Mouse (Mus musculus) heart, embryonic 15.5 days (tissue): ENCODE results near the gene St7. TPM values are rescaled to one million over a fixed set of nuclear protein-coding genes. Genes with fewer than 3 reads are reported as not detected.
A peak's percentile ranks its signal among the peaks of the same experiment; 100 is the strongest.

Experiments
- ATAC-seq: fragments of 200-750 bp; cut with Nextera tagmentation; replicated peaks from 2 replicates; pipeline ENCODE4 v1.8.0; 2017; ENCODE audit warnings: low read depth, moderate TSS enrichment; ENCODE audit not compliant: insufficient number of reproducible peaks, insufficient read depth, low FRiP score
- H3K27ac ChIP-seq: fragments of 300-500 bp; sonication (generic); 2 replicates; pipeline ENCODE4 v1.5.1; 2015; ENCODE audit warnings: mild to moderate bottlenecking, inconsistent platforms
- H3K27me3 ChIP-seq: fragments of 300-500 bp; sonication (generic); 2 replicates; pipeline ENCODE4 v1.6.1; 2015; ENCODE audit warnings: inconsistent platforms
- H3K36me3 ChIP-seq: fragments of 300-500 bp; sonication (generic); 2 replicates; pipeline ENCODE4 v1.6.1; 2015; ENCODE audit warnings: mild to moderate bottlenecking, inconsistent platforms
- H3K4me1 ChIP-seq: fragments of 300-500 bp; sonication (generic); replicated peaks from 2 replicates; pipeline ENCODE4 v1.6.1; 2015; ENCODE audit warnings: inconsistent platforms
- H3K4me2 ChIP-seq: fragments of 300-500 bp; sonication (generic); 2 replicates; pipeline ENCODE4 v1.6.1; 2015; ENCODE audit warnings: inconsistent platforms, mild to moderate bottlenecking, moderate library complexity
- H3K4me3 ChIP-seq: fragments of 300-500 bp; sonication (generic); 2 replicates; pipeline ENCODE4 v1.5.1; 2015; ENCODE audit warnings: mild to moderate bottlenecking, inconsistent platforms
- H3K9ac ChIP-seq: fragments of 300-500 bp; sonication (generic); 2 replicates; pipeline ENCODE4 v1.6.1; 2015; ENCODE audit warnings: mild to moderate bottlenecking, inconsistent platforms
- H3K9me3 ChIP-seq: fragments of 300-500 bp; sonication (generic); replicated peaks from 2 replicates; pipeline ENCODE4 v1.6.1; 2016; ENCODE audit warnings: inconsistent platforms
- WGBS: fragments of 180-500 bp; shearing (Covaris S2); methylation state at CpG from one replicate; pipeline ENCODE4 v1.1.7; 2015; ENCODE audit warnings: mixed read lengths; 5-methylcytosine and 5-hydroxymethylcytosine counted together
- polyA plus RNA-seq: library from polyadenylated mRNA; unstranded; fragments of >200 nt; fragmentation: Nextera tagmentation; extraction: Ambion mirVana; gene quantifications from 2 replicates; pipeline ENCODE4 v1.2.1, GENCODE M21; 2015

St7 gene
- 26.1 and 28.6 TPM in 2 replicates for polyA plus RNA-seq

- Histone ChIP-seq H3K9me3 (no peaks in the 10 kb centered on the region), H3K4me1 (peaks cover 13% of the 10 kb centered on the region), H3K4me3 (peak within 1 kb of the TSS; percentile 82), H3K27ac (peak within 1 kb of the TSS; percentile 97), H3K27me3 (no peaks in the 10 kb centered on the region), H3K9ac (peak within 1 kb of the TSS; percentile 79), H3K4me2 (peak within 1 kb of the TSS; percentile 69), H3K36me3 (0 out of 2 replicates have a peak, but pooled peaks cover 4% of the 10 kb centered on the region)
- WGBS = 75% methylated on average over 7 of the region's 7 CpGs
- no peak for ATAC-seq
Observed at GRCm38 (mm10) chr6:17692647-17693046, at the start of gene St7. Gene St7, plus strand, starts transcription at chr6:17692933.

DNA sequence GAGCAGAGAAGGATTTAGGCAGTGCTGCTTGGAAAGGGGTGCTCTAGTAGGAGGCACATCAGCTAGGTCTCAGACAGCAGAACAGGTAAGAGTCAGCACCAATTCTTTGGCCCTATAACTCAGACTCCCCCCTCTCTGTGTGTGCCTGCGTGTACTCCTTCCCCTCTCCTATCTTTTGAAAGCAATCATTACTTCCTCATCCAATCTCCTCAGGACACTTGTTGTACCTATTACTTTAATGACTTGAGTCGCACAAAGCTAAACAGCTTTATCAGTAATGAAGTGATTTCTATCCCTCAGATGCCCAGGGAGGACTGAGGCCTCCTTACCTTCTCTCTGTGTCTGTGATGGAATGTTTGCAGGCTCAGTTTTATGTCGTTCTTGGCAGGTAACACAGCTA is 46.6 kb upstream of the St7 start:
- WGBS = 27% methylated on average over 3 of the region's 3 CpGs
- H3K27me3 ChIP-seq = no peaks in the 10 kb centered on the region
- H3K9ac ChIP-seq = no peak overlapping the region
- ATAC-seq = no peak
- no peaks in the 10 kb centered on the region for H3K9me3 ChIP-seq
- no peak overlapping the region for H3K27ac ChIP-seq
- no peak overlapping the region for H3K4me2 ChIP-seq
- peaks cover 31% of the 10 kb centered on the region for H3K4me1 ChIP-seq
- H3K36me3 ChIP-seq = peaks cover 25% of the 10 kb centered on the region
- H3K4me3 ChIP-seq = no peak overlapping the region

GRCm38 (mm10) chr6:17652132-17652531 is 40.6 kb upstream of the St7 start:
- Histone ChIP-seq H3K9ac (no peak overlapping the region), H3K4me2 (no peak overlapping the region), H3K4me3 (no peak overlapping the region), H3K9me3 (no peaks in the 10 kb centered on the region), H3K36me3 (peaks cover 49% of the 10 kb centered on the region), H3K4me1 (no peaks in the 10 kb centered on the region), H3K27me3 (no peaks in the 10 kb centered on the region), H3K27ac (no peak overlapping the region)
- no peak for ATAC-seq
- 64% methylated on average over 2 of the region's 2 CpGs for WGBS

DNA sequence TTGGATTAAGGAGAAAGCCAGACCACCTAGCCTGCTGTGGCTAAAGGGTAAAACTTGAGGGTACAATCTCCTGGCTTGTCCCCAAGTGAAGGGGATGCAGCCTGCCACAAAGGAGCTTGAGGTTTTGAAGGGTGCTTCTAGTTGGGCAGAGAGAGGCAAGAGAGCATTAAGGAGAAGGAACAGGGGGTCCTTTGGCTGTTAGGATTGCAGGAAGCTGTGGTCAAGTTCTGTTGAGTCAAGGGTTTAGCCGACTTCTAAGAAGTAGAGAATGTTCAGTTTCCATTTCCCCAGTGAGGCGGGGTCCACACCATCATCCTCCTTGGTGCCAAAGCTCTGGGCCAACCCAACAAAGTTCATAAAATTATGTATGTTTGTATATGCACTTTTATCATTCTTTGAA is 37.7 kb upstream of the St7 start:
- Histone ChIP-seq H3K4me2 (no peak overlapping the region), H3K36me3 (peaks cover 35% of the 10 kb centered on the region), H3K4me1 (no peaks in the 10 kb centered on the region), H3K9ac (no peak overlapping the region), H3K27me3 (no peaks in the 10 kb centered on the region), H3K9me3 (no peaks in the 10 kb centered on the region), H3K4me3 (no peak overlapping the region), H3K27ac (no peak overlapping the region)
- 83% methylated on average over 2 of the region's 2 CpGs for WGBS
- no peak for ATAC-seq

GRCm38 (mm10) chr6:17657308-17657707 is 35.4 kb upstream of the St7 start:
- H3K27ac ChIP-seq = no peak overlapping the region
- H3K9ac ChIP-seq = no peak overlapping the region
- H3K4me3 ChIP-seq = no peak overlapping the region
- no peak for ATAC-seq
- WGBS = 83% methylated on average over 1 of the region's 1 CpGs
- no peaks in the 10 kb centered on the region for H3K27me3 ChIP-seq
- no peaks in the 10 kb centered on the region for H3K4me1 ChIP-seq
- H3K9me3 ChIP-seq = no peaks in the 10 kb centered on the region
- H3K4me2 ChIP-seq = no peak overlapping the region
- peaks cover 33% of the 10 kb centered on the region for H3K36me3 ChIP-seq

DNA sequence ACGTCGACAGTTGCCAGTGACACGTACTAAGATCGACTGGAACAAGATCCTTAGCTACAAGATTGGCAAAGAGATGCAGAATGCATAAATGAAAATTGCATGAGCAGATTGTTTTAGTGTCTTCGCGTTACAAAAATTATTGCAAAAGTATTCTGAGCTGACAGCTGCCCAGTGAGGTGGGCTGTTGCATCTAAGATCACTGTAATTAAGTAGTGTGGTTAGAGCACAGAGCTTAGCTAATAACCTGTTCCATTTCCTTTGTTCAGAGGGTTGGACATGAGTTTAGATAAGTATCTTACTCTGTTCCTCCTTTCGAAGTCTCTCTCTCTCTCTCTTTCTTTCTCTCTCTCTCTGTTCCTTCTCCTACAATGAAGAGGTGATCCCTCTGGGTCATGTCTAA is 27.4 kb upstream of the St7 start:
- Histone ChIP-seq H3K9me3 (no peaks in the 10 kb centered on the region), H3K4me2 (no peak overlapping the region), H3K9ac (no peak overlapping the region), H3K27me3 (no peaks in the 10 kb centered on the region), H3K36me3 (peaks cover 62% of the 10 kb centered on the region), H3K4me3 (no peak overlapping the region), H3K4me1 (peaks cover 3% of the 10 kb centered on the region; the same call in 1 of the 2 replicates), H3K27ac (no peak overlapping the region)
- ATAC-seq = no peak
- 82% methylated on average over 7 of the region's 7 CpGs for WGBS

DNA sequence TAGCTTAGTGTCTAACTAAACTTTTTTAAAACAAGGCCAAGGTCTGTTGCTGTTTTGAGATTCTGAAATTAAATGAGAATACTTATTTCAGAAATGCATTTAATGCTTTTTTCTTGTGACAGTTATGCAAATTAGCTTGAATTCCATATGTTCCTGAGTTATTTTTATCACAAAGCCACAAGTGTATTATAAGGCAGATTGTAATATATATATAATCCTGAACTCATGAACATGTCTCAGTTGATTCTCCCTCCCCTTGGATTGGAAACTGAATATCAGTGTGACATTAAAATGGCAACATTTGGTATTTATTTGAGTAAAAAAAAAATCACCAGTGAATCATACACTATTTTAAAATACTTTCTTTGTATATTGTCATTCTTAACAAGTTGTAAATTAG is 26.7 kb upstream of the St7 start:
- no peak for ATAC-seq
- peaks cover 3% of the 10 kb centered on the region; the same call in 1 of the 2 replicates for H3K4me1 ChIP-seq
- no peak overlapping the region for H3K9ac ChIP-seq
- H3K9me3 ChIP-seq = no peaks in the 10 kb centered on the region
- no peaks in the 10 kb centered on the region for H3K27me3 ChIP-seq
- H3K36me3 ChIP-seq = peaks cover 58% of the 10 kb centered on the region
- H3K27ac ChIP-seq = no peak overlapping the region
- H3K4me2 ChIP-seq = no peak overlapping the region
- no peak overlapping the region for H3K4me3 ChIP-seq

GRCm38 (mm10) chr6:17667813-17668212 is 24.9 kb upstream of the St7 start:
- Histone ChIP-seq H3K9ac (no peak overlapping the region), H3K9me3 (no peaks in the 10 kb centered on the region), H3K4me2 (no peak overlapping the region), H3K27ac (no peak overlapping the region), H3K36me3 (peaks cover 44% of the 10 kb centered on the region), H3K27me3 (no peaks in the 10 kb centered on the region), H3K4me1 (peaks cover 3% of the 10 kb centered on the region; the same call in 1 of the 2 replicates), H3K4me3 (no peak overlapping the region)
- no peak for ATAC-seq
- 81% methylated on average over 3 of the region's 3 CpGs for WGBS

DNA sequence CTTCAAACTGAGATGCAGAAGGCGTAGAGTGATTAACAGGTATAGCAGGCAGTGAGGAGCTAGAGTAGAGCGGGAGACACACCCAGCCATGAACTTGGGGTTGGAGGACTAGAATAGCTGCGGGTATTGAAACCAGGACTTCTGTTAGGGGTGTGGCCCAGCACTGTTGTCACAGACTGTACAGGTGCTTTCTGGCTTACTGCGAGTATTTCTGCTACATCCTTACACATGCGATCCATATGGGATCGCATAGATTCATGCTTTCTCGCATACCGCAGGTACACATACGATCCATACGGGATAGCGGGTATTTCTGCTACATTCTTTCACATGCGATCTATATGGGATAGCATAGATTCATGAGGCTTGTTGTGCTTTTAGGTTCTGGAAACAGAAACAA is 24.4 kb upstream of the St7 start:
- Histone ChIP-seq H3K27ac (no peak overlapping the region), H3K4me1 (peaks cover 3% of the 10 kb centered on the region; the same call in 1 of the 2 replicates), H3K4me3 (no peak overlapping the region), H3K9me3 (no peaks in the 10 kb centered on the region), H3K9ac (no peak overlapping the region), H3K36me3 (peaks cover 39% of the 10 kb centered on the region), H3K27me3 (no peaks in the 10 kb centered on the region), H3K4me2 (no peak overlapping the region)
- 96% methylated on average over 12 of the region's 12 CpGs for WGBS
- no peak for ATAC-seq

GRCm38 (mm10) chr6:17669826-17670225 is 22.9 kb upstream of the St7 start:
- no peak for ATAC-seq
- no peak overlapping the region for H3K27ac ChIP-seq
- H3K4me2 ChIP-seq = no peak overlapping the region
- peaks cover 27% of the 10 kb centered on the region for H3K36me3 ChIP-seq
- H3K27me3 ChIP-seq = no peaks in the 10 kb centered on the region
- no peak overlapping the region for H3K4me3 ChIP-seq
- no peak overlapping the region for H3K9ac ChIP-seq
- H3K9me3 ChIP-seq = no peaks in the 10 kb centered on the region
- 73% methylated on average over 2 of the region's 2 CpGs for WGBS
- H3K4me1 ChIP-seq = peaks cover 3% of the 10 kb centered on the region; the same call in 1 of the 2 replicates

DNA sequence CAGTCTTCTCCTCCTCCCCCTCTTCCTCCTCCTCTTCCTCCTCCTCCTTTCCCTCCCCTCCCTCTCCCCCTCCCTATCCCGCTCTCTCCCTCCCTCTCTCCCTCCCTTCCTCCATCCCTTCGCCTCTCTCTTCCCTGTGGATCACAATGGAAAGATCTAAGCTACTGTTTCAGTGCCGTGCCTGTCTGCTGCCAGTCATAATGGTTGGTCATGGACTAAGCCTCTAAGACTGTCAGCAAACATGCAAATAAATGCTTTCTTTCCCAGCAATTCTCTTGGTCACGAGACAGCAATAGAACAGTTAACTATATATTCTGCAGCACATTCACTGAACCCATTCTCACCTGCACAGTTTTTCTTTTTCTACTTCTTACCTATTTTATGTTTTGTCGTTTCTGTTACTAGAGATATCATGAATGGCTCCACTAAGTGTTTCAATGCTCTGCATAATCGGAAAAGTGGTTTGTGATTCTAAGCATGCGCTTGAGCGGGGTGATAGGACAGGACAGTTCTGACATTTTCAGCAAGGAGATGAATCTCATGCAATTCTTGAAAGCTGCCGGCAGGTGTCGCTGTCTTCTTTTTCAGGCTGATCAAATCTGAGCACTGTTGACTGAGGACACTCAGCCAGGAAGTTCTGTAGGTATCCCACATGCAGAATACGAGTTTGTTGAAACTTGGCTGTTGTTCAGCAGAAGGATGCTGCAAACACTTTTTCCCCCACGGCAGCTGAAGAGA is 17.5 kb upstream of the St7 start:
- Histone ChIP-seq H3K9ac (no peak overlapping the region), H3K9me3 (no peaks in the 10 kb centered on the region), H3K36me3 (no peaks in the 10 kb centered on the region), H3K4me2 (no peak overlapping the region), H3K27me3 (no peaks in the 10 kb centered on the region), H3K4me3 (no peak overlapping the region), H3K4me1 (0 out of 2 replicates have a peak, but pooled peaks cover 4% of the 10 kb centered on the region), H3K27ac (no peak overlapping the region)
- 0 out of 2 replicates have a peak, but pooled peaks have one; percentile 31 for ATAC-seq
- 23% methylated on average over 12 of the region's 12 CpGs for WGBS

GRCm38 (mm10) chr6:17677008-17677407 is 15.7 kb upstream of the St7 start:
- Histone ChIP-seq H3K27me3 (no peaks in the 10 kb centered on the region), H3K4me1 (peaks cover 7% of the 10 kb centered on the region), H3K27ac (no peak overlapping the region), H3K9me3 (no peaks in the 10 kb centered on the region), H3K9ac (no peak overlapping the region), H3K4me2 (no peak overlapping the region), H3K36me3 (no peaks in the 10 kb centered on the region), H3K4me3 (no peak overlapping the region)
- 71% methylated on average over 2 of the region's 2 CpGs for WGBS
- no peak for ATAC-seq
